Mouse (Mus musculus) adrenal gland, postnatal 14 days (tissue): ENCODE measurements around the gene Minos1. TPM values are rescaled to one million over a fixed set of nuclear protein-coding genes. Genes with fewer than 3 reads are reported as not detected.

Experiments
- DNase-seq: peaks from one replicate; pipeline ENCODE4 v3.0.0; 2021; ENCODE audit warnings: mixed read lengths
- total RNA-seq: library from RNA; stranded (reverse); gene quantifications from 2 replicates; pipeline ENCODE4 v1.2.3, GENCODE M21; 2021

The Minos1 gene
- total RNA-seq, 1 experiment from 2014 or later: 480 TPM

GRCm38 (mm10) chr4:139095406-139095805 is 35.5 kb downstream of the Minos1 start:
- DNase-seq: no peak

DNA sequence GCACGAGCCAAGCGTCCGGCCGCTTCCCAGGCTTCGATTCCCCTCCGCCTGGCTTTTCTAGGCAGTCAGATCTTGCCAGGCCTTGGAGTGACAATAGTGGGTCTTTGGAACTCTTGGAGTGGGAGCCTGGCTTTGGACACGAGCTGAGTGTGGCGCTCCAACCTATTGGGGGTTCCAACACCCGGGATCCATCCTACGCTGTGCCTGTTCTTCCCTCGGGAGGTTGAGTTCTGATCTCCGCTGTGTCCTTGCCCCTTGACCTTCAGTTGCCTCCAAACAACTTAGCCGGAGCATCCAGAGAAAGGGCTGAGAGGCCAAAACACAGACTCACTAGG is 37.8 kb downstream of the Minos1 start:
- no peak for DNase-seq

- DNase-seq: peak; percentile 83
Observed at GRCm38 (mm10) chr4:139092356-139093195, 38.3 kb downstream of the Minos1 start, which contains the start of gene Nbl1. Nbl1 (minus strand) TSS chr4:139092993.

DNA sequence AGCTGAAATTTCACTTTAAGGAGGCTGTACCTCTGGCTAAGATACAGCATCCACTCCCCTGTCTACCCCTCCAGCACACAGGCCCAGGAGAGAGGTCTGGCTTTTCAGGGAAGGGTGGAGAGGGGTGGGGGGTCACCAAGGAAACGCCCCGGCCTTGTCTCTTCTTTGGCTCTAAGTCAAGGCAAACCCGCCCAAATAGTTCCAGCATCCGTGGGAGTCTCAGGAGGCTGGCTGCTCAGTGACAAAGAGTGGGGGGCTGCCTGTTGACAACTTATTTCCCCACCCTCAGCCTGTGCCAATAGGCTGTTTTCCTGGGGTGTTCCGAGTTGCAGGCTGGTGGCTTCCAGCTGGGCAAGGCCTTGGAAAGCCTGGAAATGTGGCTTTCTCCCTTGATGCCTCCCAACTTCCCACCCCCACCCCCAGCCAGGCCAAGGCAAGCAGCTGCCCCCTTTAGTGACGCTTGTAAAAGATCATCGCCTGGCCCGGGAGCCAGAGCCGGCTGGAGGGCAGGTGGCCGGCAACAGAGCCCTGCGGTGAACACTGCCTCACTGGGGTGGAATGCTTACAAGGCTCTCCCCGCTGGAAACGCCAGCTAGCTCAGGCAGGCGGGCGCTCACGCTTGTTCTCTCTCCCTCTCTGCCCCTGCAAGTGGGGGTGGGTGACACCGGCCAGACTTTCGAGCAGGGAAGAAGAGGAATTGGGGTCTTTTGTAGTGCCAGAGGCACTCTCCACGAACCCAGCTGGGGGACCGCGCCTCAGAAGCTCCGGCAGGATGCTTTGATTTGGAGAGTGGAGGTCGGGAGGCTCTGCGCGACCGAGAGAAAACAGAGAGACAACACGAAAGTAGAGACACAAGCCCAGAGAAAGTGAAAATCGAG is 39.2 kb downstream of the Minos1 start:
- peak; percentile 54 for DNase-seq

- no peak for DNase-seq
Observed at GRCm38 (mm10) chr4:139091066-139091465, 39.8 kb downstream of the Minos1 start.

DNA sequence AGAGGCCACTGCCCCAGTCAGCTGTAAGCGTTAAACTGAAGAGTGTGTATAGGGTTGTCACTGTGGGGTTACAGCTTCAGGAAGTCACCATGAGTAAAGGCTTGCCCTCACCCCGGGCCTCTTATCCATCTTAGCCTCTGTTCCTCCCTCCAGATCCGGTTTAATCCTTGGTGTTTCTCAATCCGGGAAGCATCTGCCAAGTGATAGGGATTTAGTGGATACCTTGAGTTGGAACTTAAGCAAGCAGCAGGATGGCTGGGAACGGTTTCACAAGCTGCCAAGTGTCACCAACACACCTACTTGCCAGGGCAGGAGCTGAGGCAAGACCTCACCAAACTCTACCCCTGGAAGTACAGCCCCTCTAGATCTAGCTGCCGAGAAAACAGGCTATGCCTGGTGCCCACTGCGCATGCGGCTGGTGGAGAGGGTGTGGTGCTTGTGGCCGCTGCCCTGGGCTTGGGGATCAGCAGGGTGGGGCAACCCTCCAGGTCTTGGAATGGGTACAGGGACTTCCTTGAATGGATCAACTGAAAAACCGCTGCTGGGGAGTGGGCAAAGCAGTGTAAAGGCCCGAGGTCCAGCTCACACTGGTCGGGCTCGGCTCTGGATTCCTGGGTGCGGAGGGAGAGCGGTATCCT is 40.5 kb downstream of the Minos1 start:
- DNase-seq: no peak

- no peak for DNase-seq
Observed at GRCm38 (mm10) chr4:139088982-139089671, 41.8 kb downstream of the Minos1 start.

- no peak for DNase-seq
Observed at GRCm38 (mm10) chr4:139086984-139087383, 43.9 kb downstream of the Minos1 start.

DNA sequence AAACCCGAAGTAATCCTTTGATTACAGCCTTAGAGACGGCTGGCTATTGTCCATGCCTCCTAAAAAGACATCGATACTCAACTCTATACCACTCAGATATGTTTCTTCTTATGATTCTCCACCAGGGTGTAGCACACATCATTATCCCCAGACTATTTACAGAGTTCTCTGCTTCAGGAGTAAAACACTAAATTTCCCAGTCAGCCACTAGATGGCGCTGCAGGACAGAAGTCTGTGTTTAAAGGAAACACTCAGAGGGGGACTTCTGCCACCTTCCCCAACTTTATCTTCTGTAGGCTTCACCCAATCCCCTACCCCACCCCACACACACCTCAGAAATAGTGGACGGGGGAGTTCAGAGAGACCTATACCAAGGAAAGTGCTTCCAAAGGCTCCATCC is 44.9 kb downstream of the Minos1 start:
- DNase-seq: peak; percentile 90

DNA sequence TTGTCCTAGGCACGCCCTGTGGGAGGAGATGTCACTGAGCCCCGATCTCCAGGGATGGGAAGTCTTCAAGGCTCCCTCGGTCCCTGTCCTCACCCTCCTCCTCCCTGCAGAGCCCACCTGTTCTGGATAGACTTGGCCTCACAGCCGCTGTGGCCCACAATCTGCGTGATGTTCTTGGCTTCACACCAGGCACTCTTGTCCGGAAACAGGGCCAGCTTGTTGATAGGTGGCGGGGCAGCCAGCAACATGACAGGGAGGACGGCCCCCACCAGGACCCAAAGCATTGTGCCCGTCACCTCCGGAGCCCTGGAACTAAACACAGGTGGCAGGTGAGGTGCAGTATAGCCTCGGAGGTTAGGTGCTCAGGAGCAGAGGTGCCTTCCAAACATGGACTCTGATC is 45.6 kb downstream of the Minos1 start:
- DNase-seq: no peak

DNA sequence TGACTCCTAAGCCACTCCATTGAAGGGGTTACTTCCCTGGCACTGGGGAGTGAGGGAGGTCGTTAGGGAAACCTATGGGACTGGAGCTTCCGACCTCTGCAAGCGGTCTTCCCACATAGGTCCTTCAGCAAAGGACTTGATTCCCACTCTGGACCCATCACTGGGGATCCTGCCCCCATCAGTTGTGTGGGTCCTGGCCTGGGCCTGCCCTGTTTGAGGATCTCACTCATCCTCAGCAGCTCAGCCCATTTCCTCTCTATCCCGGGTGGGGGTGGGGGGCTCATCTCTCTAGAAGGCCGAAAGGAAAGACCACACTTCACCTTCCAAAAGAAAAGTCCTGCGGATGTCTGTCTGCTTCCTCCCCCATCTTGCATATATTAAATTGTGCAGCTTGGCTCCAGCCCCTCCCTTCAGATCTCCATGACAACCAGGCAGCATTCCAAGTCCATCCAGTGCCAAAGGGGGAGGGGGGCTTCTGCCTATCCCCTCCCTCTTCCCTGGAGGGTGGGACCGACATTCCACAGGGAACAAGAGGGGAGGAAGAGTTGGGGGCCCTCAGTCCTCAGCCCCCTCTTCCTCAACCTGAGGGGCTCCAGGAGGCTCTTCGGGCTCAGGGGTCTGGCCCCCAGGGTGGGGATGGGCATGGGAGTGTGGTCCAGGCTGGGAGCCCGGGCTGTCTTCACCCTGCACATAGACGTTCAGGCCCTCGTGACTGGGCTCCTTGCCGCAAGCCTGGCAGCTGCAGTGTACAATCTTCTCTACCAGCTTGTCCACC is 47.9 kb downstream of the Minos1 start:
- no peak for DNase-seq

GRCm38 (mm10) chr4:139081270-139081931 is 49.5 kb downstream of the Minos1 start:
- DNase-seq: no peak

DNA sequence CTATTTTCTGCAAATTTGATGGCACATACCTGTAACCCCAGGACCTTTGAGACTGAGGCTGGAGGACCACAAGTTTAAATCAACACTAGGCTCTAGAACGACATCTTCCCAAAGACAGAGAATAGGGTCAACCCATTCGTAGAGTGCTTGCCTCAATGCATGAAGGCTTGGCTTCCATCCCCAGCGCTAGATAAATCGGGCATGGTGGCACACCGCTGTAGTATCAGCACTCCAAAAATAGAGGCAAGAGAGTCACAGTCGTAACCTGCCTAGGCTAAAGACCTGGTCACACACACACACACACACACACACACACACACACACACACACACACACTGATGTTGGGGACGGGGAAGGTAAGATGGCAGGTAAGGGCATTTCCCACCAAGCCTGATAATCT is 50.7 kb downstream of the Minos1 start:
- no peak for DNase-seq

DNA sequence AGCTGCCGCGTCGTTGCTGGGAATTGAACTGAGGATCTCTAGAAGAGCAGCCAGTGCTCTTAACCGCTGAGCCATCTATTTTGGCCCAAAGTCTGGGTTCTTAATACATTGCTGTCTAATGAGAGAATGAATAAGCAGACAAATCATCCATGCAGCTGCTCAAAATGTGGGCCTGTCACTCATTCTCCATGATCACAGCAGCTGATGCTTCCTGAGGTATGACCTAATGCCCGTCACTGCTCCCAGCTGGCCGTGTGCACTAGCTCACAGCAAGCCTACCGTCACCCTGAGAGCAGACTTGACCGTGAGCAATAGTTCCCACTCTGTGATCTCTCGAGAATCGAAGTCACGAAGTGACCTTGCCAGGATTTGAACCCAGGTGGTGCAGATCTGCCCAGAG is 51.5 kb downstream of the Minos1 start:
- DNase-seq: no peak

DNA sequence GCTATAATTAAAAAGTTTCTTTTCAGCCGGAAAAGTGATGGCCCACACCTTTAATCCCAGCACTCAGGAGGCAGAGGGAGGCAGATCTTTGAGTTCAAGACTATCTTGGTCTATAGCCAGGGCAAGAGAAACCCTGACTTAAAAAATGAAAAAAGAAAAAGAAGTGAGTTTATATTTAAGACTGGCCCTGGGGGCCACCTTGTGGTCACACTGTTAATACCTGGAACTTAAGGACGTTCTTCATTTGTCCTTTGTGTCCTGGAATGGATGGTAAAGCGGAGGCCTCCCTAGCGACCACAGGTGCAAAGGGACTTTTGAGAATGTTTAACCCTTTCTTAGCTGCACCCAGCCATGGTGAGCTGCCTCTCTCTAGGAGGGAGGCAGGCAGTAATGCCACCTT is 52.2 kb downstream of the Minos1 start:
- DNase-seq: no peak

DNA sequence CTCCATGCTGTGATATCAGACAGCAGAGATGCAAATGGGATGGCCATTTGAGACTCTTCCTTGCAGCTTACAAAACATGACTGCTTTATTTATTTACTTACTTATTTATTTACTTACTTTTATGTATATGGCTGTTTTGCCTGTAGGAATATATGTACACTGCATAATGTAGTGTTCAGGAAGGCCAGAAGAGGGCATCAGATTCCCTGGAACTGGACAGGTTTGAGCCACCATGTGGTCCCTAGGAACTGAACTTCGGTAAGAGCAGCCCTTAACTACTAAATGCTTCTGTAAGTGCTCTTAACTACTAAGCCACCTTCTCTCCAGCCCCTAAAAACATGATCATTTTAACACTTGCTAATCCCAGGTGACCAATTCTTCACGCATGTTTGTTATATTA is 52.6 kb downstream of the Minos1 start:
- no peak for DNase-seq

DNA sequence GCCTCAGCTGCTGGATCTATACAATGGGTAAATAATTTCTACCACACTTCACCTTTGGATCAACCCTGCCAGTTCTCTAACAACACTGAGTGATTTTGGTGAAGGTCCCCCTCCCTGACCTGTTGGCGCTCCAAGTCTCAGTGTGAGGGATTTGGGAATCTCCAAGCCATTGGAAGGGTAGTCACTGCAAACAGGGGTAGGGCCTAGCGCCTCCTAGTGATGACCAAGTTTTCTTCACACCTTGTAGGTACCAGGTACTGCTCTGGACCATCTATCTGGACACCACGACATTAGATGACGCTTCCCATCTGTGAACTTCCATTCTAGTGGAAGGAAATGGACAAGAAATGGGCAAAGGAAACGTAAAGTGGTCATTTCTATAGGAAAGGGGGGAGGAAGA is 55.0 kb downstream of the Minos1 start:
- DNase-seq: no peak

DNA sequence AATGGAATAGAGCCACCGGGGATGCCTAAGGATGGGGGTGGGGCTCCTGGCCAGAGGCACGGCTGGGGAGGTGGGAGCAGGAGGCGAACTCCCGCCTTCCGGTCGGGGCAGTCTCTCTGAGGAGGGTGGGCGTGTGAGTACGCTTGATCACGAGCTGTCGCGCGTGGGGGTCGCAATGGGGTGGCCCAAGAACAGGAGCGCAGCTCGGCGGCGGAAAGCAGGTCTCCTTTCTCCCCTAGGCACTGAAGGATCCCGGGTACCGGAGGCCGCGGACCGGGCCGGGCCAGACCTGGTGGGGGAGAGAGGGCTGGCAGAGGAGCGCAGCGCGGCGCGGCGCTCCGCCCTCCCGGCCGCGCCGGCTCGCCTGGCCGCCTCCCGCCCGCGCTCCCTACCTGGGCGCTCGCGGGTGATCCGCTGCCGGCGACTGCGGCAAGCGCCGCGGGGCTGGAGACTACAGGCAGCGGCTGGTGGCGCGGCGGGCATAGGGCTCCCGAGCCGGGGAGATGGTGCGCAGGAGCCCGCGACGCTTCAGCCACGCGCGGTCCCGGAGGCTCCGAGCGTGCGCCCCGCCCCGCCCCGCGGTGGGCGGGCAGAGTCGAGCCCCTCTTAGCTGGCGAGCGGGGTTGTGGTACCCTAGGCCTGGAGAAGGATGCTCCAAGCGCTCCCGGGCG is 55.7 kb downstream of the Minos1 start, which contains the start of gene Htr6:
TSS of gene Htr6 (minus strand) at position 530 of the 671 bp plus-strand sequence.
- no peak for DNase-seq

- no peak for DNase-seq
Observed at GRCm38 (mm10) chr4:139074060-139074459, 56.9 kb downstream of the Minos1 start.

DNA sequence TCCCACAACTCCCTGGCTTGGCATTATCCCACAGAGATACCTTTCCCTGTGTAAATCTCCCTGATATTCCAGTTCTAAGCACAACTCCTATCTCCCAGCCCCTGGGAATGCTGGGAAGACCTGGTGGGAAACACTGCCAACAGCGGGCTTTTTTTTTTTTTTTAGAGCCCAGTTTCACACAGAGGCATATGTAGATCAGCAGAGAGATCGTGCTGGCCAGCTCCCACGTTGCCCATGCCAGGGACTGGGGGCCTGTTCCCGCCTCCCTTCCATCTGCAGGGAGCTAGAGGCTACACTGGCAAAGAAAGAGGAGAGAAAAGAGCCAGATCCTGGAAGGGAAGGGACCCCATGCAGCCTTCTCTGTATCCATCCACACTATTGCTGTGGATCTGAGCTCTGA is 62.6 kb downstream of the Minos1 start:
- DNase-seq: no peak
